Mouse (Mus musculus): ENCODE data around the gene Hsd3b4.
"Not testable (repeated sequence)": the region's sequence is repeated elsewhere in the genome, so short reads cannot be mapped to it uniquely, and the experiment has no call there.

The Hsd3b4 gene

DNA sequence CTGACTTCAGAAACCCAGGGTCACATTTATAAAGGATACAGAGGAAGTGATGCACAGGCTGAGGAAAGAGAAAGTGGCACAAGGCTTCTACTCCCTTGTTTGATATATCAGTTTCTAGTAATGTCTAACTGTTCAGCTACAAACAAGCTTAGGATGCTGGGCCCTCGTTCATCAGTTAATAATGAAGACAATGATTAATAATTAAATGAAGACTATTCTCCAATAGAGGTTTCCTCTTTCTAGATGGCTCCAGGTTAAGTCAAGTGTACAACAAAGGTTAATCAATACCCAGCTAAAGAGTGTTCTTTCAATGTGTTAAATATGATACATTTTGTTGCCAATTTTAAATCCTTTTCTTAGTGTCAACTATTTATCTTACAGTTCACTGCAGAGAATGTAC, at the start of gene Hsd3b4:
TSS of gene Hsd3b4 (minus strand) at position 101 of the 400 bp plus-strand sequence.
- DNase-seq: not testable (repeated sequence)

DNA sequence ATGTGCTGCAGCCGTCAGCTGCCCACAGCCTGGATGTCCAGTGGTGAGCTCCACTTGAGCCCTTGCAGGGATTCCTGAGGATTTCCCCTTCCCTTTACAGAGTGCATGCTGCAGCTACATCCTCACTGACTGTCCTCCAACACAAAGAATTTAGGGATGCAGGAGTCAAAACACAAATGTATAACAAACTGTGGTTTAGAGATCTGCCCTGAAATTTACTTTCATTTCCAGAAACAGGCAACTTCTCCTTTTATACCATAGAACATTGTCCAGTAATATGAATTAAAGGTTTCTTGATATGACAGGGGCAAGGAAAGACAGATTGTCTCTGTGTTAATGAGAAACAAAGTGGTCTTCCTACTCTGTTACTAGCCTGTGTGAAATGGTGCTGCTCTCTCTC, 40.5 kb upstream of the Hsd3b4 start:
- not testable (repeated sequence) for DNase-seq

DNA sequence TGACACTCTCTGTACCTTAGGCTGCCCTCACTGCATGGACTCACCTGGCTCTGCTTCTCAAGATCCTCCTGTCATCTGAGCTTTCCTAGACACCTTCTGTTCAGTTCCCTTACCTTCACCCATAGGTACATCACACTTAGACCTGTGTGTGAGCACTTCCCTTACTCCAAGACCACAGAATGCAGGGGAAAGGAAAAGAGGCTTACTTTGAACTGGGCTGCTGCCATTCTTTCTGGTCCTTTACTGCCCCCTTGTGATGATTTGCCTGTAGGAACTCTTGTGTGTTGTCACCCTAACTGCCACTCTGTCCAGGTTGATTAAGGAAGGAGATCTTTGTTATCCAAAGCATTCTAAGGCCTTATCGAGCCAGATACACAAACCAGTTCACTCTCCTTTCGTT, 39.9 kb upstream of the Hsd3b4 start:
- not testable (repeated sequence) for DNase-seq

DNA sequence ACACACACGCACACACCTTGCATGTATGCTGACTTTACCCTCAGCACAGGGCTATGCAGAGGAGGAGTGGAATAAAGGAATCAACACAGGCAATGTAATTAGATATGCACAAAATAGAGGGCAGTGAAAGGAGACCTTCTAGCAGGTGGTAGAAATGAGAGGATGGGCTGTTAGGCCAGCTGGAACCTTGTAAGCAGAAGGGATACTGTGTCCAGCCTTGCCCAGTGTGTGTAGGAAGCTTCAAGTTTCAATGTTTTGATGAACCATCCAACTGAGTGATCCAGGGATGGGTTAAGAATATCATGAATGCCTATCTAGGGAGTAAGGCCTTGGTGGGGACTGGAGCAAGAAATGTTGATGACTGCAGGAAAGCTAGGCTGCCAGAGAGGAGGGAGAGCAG, 38.2 kb upstream of the Hsd3b4 start:
- DNase-seq: not testable (repeated sequence)

DNA sequence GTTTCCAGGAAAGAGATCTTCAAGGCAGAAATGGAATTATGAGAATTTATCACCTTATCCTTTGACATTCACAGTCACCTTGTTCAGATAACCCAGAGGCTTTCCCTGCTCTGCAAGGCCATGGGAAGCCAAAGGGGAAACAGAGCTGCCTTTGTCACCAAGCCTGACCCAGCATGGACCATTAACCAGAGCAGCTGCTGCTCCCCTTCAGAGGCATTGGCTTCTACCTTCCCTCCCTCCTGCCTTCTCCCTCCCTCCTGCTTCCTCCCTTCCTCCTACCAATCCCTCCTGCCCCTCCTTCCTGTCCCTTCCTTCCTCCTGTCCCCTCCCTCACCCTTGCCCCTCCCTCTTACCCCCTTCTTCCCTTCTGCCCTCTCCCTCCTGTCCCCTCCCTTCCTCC, 37.3 kb upstream of the Hsd3b4 start:
- DNase-seq: not testable (repeated sequence)

DNA sequence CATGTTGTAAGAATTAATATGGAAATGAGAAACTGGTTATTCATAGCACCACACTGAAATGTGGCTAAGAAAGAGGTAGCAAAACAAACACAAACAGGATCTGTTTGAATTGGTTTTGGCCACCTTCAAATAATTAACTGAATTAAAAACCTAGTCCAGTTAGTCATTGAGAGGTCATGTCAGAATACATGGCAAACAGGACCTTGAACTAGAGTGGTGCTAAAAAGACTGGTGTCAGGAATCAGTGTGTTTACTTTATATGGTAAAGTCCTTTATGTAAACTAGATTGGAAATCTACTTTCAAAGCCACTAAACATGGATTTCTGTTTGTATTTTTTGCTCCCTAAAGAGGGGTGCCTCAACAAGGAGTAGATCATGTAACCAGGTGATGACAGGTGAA, 14.7 kb upstream of the Hsd3b4 start:
- DNase-seq: not testable (repeated sequence)

DNA sequence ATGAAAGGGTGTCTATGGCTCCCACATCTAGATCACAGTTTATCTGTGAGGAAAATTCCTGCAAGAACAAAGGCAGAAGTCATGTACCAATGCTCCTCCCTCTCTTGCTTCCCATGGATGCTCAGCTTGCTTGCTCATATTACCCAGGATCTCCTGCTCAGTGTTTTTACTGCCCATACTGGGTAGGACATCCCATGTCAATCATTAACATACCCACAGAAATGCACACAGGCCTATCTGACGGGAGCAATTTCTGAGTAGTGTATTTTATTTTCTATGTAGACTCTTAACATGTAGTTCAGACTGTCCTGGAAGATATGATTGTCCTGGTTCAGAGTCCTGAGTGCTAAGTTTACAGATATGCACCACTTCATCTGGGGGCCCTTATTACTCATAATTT, 14.2 kb upstream of the Hsd3b4 start:
- DNase-seq: not testable (repeated sequence)

DNA sequence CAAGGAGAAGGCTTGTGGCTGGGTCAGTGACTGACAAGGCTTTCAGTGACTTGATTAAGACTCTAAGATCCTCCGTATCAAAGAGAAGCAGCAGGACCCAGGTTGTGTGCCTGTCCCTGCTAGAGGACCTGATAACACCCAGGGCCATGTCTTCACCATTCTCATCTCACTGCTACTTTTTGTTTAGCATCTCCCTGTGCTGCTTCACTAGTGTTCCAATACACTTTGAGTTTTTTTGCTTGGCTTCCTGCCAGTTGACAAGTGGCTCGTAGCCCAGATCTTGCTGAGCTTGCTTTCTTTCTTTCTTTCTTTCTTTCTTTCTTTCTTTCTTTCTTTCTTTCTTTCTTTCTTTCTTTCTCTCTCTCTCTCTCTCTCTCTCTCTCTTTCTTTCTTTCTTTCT, 12.5 kb upstream of the Hsd3b4 start:
- DNase-seq: not testable (repeated sequence)

DNA sequence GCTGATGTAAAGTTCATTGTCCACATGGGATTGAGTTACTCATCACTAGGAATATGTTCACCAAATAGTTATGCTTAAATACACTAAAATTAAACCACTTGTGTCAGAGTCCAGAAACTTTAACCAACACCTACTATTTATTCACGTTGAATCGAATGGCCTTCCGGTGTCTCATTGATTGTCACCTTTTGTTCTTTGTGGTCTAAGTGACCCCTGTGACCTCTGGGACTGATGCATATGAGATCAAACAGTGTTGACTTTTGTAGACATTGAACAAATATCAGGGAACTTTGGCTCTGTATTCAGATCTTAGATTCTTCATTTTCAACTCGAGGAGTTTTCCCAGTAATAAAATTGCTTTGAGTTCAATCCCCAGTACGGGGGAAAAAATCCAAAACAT, 3.1 kb downstream of the Hsd3b4 start:
- DNase-seq: not testable (repeated sequence)

DNA sequence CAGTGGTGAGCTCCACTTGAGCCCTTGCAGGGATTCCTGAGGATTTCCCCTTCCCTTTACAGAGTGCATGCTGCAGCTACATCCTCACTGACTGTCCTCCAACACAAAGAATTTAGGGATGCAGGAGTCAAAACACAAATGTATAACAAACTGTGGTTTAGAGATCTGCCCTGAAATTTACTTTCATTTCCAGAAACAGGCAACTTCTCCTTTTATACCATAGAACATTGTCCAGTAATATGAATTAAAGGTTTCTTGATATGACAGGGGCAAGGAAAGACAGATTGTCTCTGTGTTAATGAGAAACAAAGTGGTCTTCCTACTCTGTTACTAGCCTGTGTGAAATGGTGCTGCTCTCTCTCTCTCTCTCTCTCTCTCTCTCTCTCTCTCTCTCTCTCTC, 12.9 kb downstream of the Hsd3b4 start:
- DNase-seq: not testable (repeated sequence)

DNA sequence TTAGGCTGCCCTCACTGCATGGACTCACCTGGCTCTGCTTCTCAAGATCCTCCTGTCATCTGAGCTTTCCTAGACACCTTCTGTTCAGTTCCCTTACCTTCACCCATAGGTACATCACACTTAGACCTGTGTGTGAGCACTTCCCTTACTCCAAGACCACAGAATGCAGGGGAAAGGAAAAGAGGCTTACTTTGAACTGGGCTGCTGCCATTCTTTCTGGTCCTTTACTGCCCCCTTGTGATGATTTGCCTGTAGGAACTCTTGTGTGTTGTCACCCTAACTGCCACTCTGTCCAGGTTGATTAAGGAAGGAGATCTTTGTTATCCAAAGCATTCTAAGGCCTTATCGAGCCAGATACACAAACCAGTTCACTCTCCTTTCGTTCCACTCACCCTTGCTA, 13.6 kb downstream of the Hsd3b4 start:
- not testable (repeated sequence) for DNase-seq

DNA sequence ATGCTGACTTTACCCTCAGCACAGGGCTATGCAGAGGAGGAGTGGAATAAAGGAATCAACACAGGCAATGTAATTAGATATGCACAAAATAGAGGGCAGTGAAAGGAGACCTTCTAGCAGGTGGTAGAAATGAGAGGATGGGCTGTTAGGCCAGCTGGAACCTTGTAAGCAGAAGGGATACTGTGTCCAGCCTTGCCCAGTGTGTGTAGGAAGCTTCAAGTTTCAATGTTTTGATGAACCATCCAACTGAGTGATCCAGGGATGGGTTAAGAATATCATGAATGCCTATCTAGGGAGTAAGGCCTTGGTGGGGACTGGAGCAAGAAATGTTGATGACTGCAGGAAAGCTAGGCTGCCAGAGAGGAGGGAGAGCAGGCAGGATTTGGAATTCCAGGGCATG, 15.3 kb downstream of the Hsd3b4 start:
- not testable (repeated sequence) for DNase-seq

DNA sequence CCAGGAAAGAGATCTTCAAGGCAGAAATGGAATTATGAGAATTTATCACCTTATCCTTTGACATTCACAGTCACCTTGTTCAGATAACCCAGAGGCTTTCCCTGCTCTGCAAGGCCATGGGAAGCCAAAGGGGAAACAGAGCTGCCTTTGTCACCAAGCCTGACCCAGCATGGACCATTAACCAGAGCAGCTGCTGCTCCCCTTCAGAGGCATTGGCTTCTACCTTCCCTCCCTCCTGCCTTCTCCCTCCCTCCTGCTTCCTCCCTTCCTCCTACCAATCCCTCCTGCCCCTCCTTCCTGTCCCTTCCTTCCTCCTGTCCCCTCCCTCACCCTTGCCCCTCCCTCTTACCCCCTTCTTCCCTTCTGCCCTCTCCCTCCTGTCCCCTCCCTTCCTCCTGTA, 16.1 kb downstream of the Hsd3b4 start:
- not testable (repeated sequence) for DNase-seq

DNA sequence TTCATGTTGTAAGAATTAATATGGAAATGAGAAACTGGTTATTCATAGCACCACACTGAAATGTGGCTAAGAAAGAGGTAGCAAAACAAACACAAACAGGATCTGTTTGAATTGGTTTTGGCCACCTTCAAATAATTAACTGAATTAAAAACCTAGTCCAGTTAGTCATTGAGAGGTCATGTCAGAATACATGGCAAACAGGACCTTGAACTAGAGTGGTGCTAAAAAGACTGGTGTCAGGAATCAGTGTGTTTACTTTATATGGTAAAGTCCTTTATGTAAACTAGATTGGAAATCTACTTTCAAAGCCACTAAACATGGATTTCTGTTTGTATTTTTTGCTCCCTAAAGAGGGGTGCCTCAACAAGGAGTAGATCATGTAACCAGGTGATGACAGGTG, 38.8 kb downstream of the Hsd3b4 start:
- not testable (repeated sequence) for DNase-seq

DNA sequence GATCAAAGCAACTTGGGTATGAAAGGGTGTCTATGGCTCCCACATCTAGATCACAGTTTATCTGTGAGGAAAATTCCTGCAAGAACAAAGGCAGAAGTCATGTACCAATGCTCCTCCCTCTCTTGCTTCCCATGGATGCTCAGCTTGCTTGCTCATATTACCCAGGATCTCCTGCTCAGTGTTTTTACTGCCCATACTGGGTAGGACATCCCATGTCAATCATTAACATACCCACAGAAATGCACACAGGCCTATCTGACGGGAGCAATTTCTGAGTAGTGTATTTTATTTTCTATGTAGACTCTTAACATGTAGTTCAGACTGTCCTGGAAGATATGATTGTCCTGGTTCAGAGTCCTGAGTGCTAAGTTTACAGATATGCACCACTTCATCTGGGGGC, 39.3 kb downstream of the Hsd3b4 start:
- not testable (repeated sequence) for DNase-seq

DNA sequence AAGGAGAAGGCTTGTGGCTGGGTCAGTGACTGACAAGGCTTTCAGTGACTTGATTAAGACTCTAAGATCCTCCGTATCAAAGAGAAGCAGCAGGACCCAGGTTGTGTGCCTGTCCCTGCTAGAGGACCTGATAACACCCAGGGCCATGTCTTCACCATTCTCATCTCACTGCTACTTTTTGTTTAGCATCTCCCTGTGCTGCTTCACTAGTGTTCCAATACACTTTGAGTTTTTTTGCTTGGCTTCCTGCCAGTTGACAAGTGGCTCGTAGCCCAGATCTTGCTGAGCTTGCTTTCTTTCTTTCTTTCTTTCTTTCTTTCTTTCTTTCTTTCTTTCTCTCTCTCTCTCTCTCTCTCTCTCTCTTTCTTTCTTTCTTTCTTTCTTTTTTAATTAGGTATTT, 41.0 kb downstream of the Hsd3b4 start:
- DNase-seq: not testable (repeated sequence)

DNA sequence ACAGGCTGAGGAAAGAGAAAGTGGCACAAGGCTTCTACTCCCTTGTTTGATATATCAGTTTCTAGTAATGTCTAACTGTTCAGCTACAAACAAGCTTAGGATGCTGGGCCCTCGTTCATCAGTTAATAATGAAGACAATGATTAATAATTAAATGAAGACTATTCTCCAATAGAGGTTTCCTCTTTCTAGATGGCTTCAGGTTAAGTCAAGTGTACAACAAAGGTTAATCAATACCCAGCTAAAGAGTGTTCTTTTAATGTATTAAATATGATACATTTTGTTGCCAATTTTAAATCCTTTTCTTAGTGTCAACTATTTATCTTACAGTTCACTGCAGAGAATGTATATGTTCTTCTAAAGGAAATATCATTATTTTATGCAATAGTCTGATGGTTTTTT, 53.3 kb downstream of the Hsd3b4 start, which contains the start of gene Gm4450:
TSS of gene Gm4450 (minus strand) at position 101 of the 400 bp plus-strand sequence.
- not testable (repeated sequence) for DNase-seq

DNA sequence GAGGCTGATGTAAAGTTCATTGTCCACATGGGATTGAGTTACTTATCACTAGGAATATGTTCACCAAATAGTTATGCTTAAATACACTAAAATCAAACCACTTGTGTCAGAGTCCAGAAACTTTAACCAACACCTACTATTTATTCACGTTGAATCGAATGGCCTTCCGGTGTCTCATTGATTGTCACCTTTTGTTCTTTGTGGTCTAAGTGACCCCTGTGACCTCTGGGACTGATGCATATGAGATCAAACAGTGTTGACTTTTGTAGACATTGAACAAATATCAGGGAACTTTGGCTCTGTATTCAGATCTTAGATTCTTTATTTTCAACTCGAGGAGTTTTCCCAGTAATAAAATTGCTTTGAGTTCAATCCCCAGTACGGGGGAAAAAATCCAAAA, 56.5 kb downstream of the Hsd3b4 start:
- not testable (repeated sequence) for DNase-seq
